Mouse (Mus musculus): Measurements from ENCODE around the gene Gm28635. TPM values are rescaled to one million over a fixed set of nuclear protein-coding genes. Genes with fewer than 3 reads are reported as not detected.

The Gm28635 gene
- polyA plus RNA-seq, 1 experiment from 2014 or later = not detected

- DNase-seq (ENCODE audit: low spot score) (no peak), ATAC-seq (ENCODE audit: insufficient number of reproducible peaks, low FRiP score, low TSS enrichment, low read depth) (no peak)
- Histone ChIP-seq H3K4me1 (ENCODE audit: control insufficient read depth, insufficient read depth, low read length) (no peaks in the 10 kb centered on the region), H3K9ac (ENCODE audit: low read length) (no peak overlapping the region), H3K27me3 (ENCODE audit: control insufficient read depth, insufficient read depth, low read length) (no peaks in the 10 kb centered on the region), H3K9me3 (ENCODE audit: control insufficient read depth, low read length) (no peaks in the 10 kb centered on the region), H3K36me3 (ENCODE audit: control insufficient read depth, insufficient read depth, low read length) (no peaks in the 10 kb centered on the region), H3K4me3 (ENCODE audit: low read depth, low read length) (no peak overlapping the region), H3K4me2 (ENCODE audit: low read depth, severe bottlenecking) (no peak overlapping the region), H3K27ac (replicated peaks; ENCODE audit: low read depth, low read length) (no peak overlapping the region)
Measured at GRCm38 (mm10) chr2:84653354-84653753, 24.5 kb downstream of the Gm28635 start.

- peak; percentile 96 for ATAC-seq (ENCODE audit: insufficient number of reproducible peaks, low FRiP score, low TSS enrichment, low read depth)
- H3K4me2 ChIP-seq (ENCODE audit: low read depth, severe bottlenecking) = peak within 1 kb of the TSS; percentile 49
- no peaks in the 10 kb centered on the region for H3K9me3 ChIP-seq (ENCODE audit: control insufficient read depth, low read length)
- H3K9ac ChIP-seq (ENCODE audit: low read length) = peak within 1 kb of the TSS; percentile 82
- DNase-seq (ENCODE audit: low spot score) = peak; percentile 82
- WGBS = under 1% methylated on average over 15 of the region's 15 CpGs
- H3K36me3 ChIP-seq (ENCODE audit: control insufficient read depth, insufficient read depth, low read length) = no peaks in the 10 kb centered on the region
- no peaks in the 10 kb centered on the region for H3K4me1 ChIP-seq (ENCODE audit: control insufficient read depth, insufficient read depth, low read length)
- no peaks in the 10 kb centered on the region for H3K27me3 ChIP-seq (ENCODE audit: control insufficient read depth, insufficient read depth, low read length)
- H3K27ac ChIP-seq (replicated peaks; ENCODE audit: low read depth, low read length) = peak within 1 kb of the TSS; percentile 81
- H3K4me3 ChIP-seq (ENCODE audit: low read depth, low read length) = peak within 1 kb of the TSS; percentile 67
Measured at GRCm38 (mm10) chr2:84650464-84651195, 27.2 kb downstream of the Gm28635 start, which contains the start of gene Ctnnd1. TSS of gene Ctnnd1 (minus strand) at chr2:84650765.

GRCm38 (mm10) chr2:84649674-84650073 is 28.2 kb downstream of the Gm28635 start:
- Histone ChIP-seq H3K9me3 (ENCODE audit: control insufficient read depth, low read length) (no peaks in the 10 kb centered on the region), H3K9ac (ENCODE audit: low read length) (peak overlapping the region; percentile 61), H3K27me3 (ENCODE audit: control insufficient read depth, insufficient read depth, low read length) (no peaks in the 10 kb centered on the region), H3K4me3 (ENCODE audit: low read depth, low read length) (peak overlapping the region; percentile 67), H3K4me1 (ENCODE audit: control insufficient read depth, insufficient read depth, low read length) (no peaks in the 10 kb centered on the region), H3K27ac (replicated peaks; ENCODE audit: low read depth, low read length) (no peak overlapping the region), H3K4me2 (ENCODE audit: low read depth, severe bottlenecking) (peak overlapping the region; percentile 39), H3K36me3 (ENCODE audit: control insufficient read depth, insufficient read depth, low read length) (no peaks in the 10 kb centered on the region)
- WGBS = under 1% methylated on average over 10 of the region's 10 CpGs
- no peak for ATAC-seq (ENCODE audit: insufficient number of reproducible peaks, low FRiP score, low TSS enrichment, low read depth)
- peak; percentile 51 for DNase-seq (ENCODE audit: low spot score)

- DNase-seq (ENCODE audit: low spot score) (no peak), ATAC-seq (ENCODE audit: insufficient number of reproducible peaks, low FRiP score, low TSS enrichment, low read depth) (no peak)
- no peaks in the 10 kb centered on the region for H3K27me3 ChIP-seq (ENCODE audit: control insufficient read depth, insufficient read depth, low read length)
- H3K4me1 ChIP-seq (ENCODE audit: control insufficient read depth, insufficient read depth, low read length) = no peaks in the 10 kb centered on the region
- no peak overlapping the region for H3K9ac ChIP-seq (ENCODE audit: low read length)
- peak overlapping the region; percentile 34 for H3K4me2 ChIP-seq (ENCODE audit: low read depth, severe bottlenecking)
- no peak overlapping the region for H3K27ac ChIP-seq (replicated peaks; ENCODE audit: low read depth, low read length)
- H3K36me3 ChIP-seq (ENCODE audit: control insufficient read depth, insufficient read depth, low read length) = no peaks in the 10 kb centered on the region
- no peak overlapping the region for H3K4me3 ChIP-seq (ENCODE audit: low read depth, low read length)
- H3K9me3 ChIP-seq (ENCODE audit: control insufficient read depth, low read length) = no peaks in the 10 kb centered on the region
- 54% methylated on average over 6 of the region's 6 CpGs for WGBS
Measured at GRCm38 (mm10) chr2:84648369-84648768, 29.5 kb downstream of the Gm28635 start.

- Histone ChIP-seq H3K9ac (ENCODE audit: low read length) (no peak overlapping the region), H3K4me1 (ENCODE audit: control insufficient read depth, insufficient read depth, low read length) (no peaks in the 10 kb centered on the region), H3K4me3 (ENCODE audit: low read depth, low read length) (no peak overlapping the region), H3K27ac (replicated peaks; ENCODE audit: low read depth, low read length) (no peak overlapping the region), H3K9me3 (ENCODE audit: control insufficient read depth, low read length) (no peaks in the 10 kb centered on the region), H3K4me2 (ENCODE audit: low read depth, severe bottlenecking) (no peak overlapping the region), H3K27me3 (ENCODE audit: control insufficient read depth, insufficient read depth, low read length) (no peaks in the 10 kb centered on the region), H3K36me3 (ENCODE audit: control insufficient read depth, insufficient read depth, low read length) (no peaks in the 10 kb centered on the region)
- ATAC-seq (ENCODE audit: insufficient number of reproducible peaks, low FRiP score, low TSS enrichment, low read depth) (no peak), DNase-seq (ENCODE audit: low spot score) (no peak)
- 95% methylated on average over 6 of the region's 6 CpGs for WGBS
Measured at GRCm38 (mm10) chr2:84647051-84647568, 30.7 kb downstream of the Gm28635 start.

GRCm38 (mm10) chr2:84646138-84646537 is 31.7 kb downstream of the Gm28635 start:
- Histone ChIP-seq H3K9me3 (ENCODE audit: control insufficient read depth, low read length) (no peaks in the 10 kb centered on the region), H3K9ac (ENCODE audit: low read length) (no peak overlapping the region), H3K4me1 (ENCODE audit: control insufficient read depth, insufficient read depth, low read length) (no peaks in the 10 kb centered on the region), H3K27ac (replicated peaks; ENCODE audit: low read depth, low read length) (no peak overlapping the region), H3K4me2 (ENCODE audit: low read depth, severe bottlenecking) (no peak overlapping the region), H3K36me3 (ENCODE audit: control insufficient read depth, insufficient read depth, low read length) (no peaks in the 10 kb centered on the region), H3K4me3 (ENCODE audit: low read depth, low read length) (no peak overlapping the region), H3K27me3 (ENCODE audit: control insufficient read depth, insufficient read depth, low read length) (no peaks in the 10 kb centered on the region)
- WGBS = 76% methylated on average over 1 of the region's 1 CpGs
- no peak for DNase-seq (ENCODE audit: low spot score)
- no peak for ATAC-seq (ENCODE audit: insufficient number of reproducible peaks, low FRiP score, low TSS enrichment, low read depth)

GRCm38 (mm10) chr2:84640833-84641232 is 37.0 kb downstream of the Gm28635 start:
- H3K4me2 ChIP-seq (ENCODE audit: low read depth, severe bottlenecking) = no peak overlapping the region
- H3K27ac ChIP-seq (replicated peaks; ENCODE audit: low read depth, low read length) = no peak overlapping the region
- DNase-seq (ENCODE audit: low spot score) = no peak
- peaks cover 13% of the 10 kb centered on the region for H3K4me1 ChIP-seq (ENCODE audit: control insufficient read depth, insufficient read depth, low read length)
- no peak overlapping the region for H3K4me3 ChIP-seq (ENCODE audit: low read depth, low read length)
- no peaks in the 10 kb centered on the region for H3K9me3 ChIP-seq (ENCODE audit: control insufficient read depth, low read length)
- ATAC-seq (ENCODE audit: insufficient number of reproducible peaks, low FRiP score, low TSS enrichment, low read depth) = no peak
- H3K9ac ChIP-seq (ENCODE audit: low read length) = no peak overlapping the region
- H3K36me3 ChIP-seq (ENCODE audit: control insufficient read depth, insufficient read depth, low read length) = no peaks in the 10 kb centered on the region
- H3K27me3 ChIP-seq (ENCODE audit: control insufficient read depth, insufficient read depth, low read length) = no peaks in the 10 kb centered on the region

- Histone ChIP-seq H3K27ac (replicated peaks; ENCODE audit: low read depth, low read length) (no peak overlapping the region), H3K9me3 (ENCODE audit: control insufficient read depth, low read length) (no peaks in the 10 kb centered on the region), H3K4me1 (ENCODE audit: control insufficient read depth, insufficient read depth, low read length) (peaks cover 16% of the 10 kb centered on the region), H3K36me3 (ENCODE audit: control insufficient read depth, insufficient read depth, low read length) (no peaks in the 10 kb centered on the region), H3K9ac (ENCODE audit: low read length) (no peak overlapping the region), H3K4me3 (ENCODE audit: low read depth, low read length) (no peak overlapping the region), H3K27me3 (ENCODE audit: control insufficient read depth, insufficient read depth, low read length) (no peaks in the 10 kb centered on the region), H3K4me2 (ENCODE audit: low read depth, severe bottlenecking) (no peak overlapping the region)
- ATAC-seq (ENCODE audit: insufficient number of reproducible peaks, low FRiP score, low TSS enrichment, low read depth) (no peak), DNase-seq (ENCODE audit: low spot score) (no peak)
- WGBS = 69% methylated on average over 5 of the region's 5 CpGs
Measured at GRCm38 (mm10) chr2:84638428-84639220, 39.2 kb downstream of the Gm28635 start.
